Mouse (Mus musculus): ENCODE measurements around the gene Glipr1l1.
A peak's percentile ranks its signal among the peaks of the same experiment; 100 is the strongest.
"Not testable (repeated sequence)": the region's sequence is repeated elsewhere in the genome, so short reads cannot be mapped to it uniquely, and the experiment has no call there.

The Glipr1l1 gene

DNA sequence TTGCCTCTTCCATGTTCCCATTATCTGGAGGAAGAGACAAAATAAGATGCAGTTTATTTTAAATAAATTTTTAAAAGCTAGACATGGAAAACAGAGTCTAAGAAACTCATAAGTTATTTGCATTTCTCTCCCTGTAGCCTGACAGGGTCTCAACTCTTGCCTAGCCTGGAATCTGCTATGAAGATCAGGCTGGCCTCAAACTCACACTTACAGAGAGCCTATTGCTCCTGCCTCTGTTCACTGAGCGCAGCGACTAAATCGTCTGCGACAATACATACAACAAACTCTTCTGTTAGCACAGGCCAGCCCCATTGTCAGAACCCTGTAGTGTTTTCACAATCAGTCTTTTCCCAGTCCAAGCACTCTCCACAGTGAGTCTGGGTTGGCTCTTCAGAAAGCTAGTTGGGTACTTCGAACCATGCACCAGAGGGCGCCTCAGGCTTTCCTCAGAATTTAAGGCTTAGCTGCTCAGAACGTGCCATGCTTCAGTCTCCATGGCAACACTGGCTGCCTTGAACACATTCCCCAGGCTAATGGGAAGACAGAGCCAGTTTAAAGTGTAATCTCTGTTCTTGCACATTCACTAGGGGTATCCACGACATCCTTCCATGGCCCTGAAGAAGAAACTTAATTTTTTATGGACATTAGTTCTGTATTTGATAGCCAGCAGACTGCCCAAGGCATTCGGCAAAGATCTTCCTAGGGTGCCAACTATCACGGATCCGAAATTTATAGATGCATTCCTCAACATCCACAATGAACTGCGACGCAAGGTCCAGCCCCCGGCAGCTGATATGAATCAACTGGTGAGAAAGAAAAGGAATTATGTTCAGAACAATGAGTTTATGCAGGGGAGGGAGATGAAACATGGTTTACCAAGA lies at the start of gene Glipr1l1:
TSS of gene Glipr1l1 (plus strand) at position 488 of the 881 bp plus-strand sequence.
- peak; percentile 100 for ATAC-seq (ENCODE audit: low TSS enrichment)

DNA sequence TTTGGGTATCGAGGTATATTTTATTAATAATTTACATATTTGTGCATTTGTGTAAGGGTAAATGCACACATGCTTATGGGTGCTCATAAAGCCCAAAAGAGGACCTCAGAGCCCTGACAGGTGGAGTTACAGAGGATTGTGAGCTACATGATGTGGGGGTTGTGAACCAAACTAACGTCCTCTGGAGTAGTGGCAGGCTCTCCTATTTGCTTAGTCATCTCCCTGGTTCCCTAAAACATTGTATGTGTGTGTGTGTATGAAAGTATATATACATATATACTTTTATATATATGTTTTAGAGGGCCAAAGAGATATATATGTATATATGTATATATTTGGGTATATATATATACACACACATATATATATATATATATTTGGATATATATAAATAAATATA lies 36.4 kb upstream of the Glipr1l1 start:
- no peak for ATAC-seq (ENCODE audit: low TSS enrichment)

DNA sequence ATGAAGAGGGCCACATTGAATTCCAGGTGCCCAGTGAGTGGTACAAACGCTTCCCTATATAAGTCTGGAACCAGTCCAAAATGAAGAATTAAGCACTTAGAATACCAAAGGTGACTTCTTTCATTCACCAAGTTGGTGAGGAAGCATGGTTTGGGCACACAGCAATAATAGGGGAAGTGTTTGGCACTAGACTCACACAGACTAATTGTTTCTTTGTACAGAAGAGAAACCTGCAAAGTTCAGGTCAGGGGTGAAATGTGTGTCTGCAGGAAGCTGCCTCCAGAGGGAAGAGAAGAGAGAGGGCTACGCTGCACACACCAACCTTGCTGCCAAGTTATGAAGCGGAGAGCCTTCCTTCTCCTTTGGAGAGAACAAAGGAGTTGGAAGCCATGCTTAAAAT lies 31.3 kb upstream of the Glipr1l1 start:
- ATAC-seq (ENCODE audit: low TSS enrichment), result not testable (repeated sequence)

DNA sequence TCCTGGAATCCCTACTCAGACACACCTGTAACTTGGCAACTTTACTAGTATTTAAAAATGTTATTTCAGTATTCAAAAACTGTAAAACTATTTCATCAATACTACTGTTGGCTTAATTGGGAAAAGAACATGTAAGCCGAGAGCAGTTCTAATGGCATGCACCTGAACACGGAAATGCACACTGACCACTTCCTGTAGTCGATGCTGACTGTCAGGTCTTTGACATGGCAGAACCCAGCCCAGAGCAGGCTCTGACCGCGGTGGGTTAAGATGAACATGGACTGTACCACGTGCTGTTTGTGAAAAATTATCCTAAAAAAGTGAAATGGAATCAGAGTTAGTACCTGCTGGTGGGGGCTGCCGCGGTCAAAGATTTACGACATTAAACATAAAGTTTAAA lies 16.5 kb upstream of the Glipr1l1 start:
- not testable (repeated sequence) for ATAC-seq (ENCODE audit: low TSS enrichment)

DNA sequence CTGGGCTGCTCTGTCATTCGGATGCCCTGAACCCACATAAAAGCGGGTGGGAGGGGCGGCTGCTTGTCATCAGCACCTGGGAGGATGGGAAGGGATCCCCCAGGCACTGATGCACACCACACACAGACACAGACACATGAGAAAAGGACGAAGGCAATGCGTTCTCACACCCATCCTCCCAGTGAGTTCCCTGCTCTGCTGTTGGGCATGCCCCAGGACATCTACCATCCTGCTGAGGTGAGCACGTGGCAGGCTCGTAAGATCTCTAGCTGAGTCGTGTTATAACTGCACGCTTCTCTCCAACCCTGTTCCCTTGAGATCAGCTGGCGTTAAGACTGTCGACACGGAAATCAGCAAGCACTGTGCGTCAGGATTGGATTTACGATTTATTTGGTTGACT lies 15.7 kb upstream of the Glipr1l1 start:
- ATAC-seq (ENCODE audit: low TSS enrichment), result not testable (repeated sequence)

DNA sequence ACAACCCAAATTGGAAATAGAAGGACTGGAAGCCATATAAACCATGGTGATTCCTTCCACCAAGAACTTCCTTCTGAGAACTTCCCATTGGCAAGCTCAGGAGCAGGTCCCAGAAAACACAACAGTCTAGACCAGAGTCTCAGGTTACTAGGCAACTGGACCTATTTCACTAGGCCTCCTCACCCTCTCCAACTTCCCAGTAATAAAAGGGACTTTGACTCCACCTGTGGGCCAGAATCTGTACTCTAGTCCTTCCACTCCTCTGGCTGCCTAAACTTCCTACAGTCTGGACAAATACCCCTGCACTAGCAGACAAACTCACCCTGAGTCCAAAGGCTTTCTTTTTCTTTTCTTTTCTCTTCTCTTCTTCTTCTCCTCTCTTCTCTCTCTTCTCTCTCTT lies 8.8 kb upstream of the Glipr1l1 start:
- ATAC-seq (ENCODE audit: low TSS enrichment), result no peak

DNA sequence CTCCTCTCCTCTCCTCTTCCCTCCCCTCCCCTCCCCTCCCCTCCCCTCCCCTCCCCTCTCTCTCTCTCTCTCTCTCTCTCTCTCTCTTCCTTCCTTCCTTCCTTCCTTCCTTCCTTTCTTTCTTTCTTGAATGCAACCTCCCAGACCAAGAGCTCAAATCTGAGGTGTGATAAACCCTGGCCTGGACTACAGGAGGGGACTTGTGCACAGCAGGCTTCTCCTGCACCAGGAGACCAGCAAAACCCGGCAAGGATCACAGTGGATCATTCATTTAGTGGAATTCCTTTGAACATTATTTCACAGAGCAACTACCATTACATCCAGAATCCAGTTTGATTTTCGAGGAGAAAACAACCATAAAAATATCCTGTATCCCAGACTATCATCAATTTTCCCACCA lies 8.0 kb upstream of the Glipr1l1 start:
- peak; percentile 55; the same call in 1 of the 2 replicates for ATAC-seq (ENCODE audit: low TSS enrichment)

DNA sequence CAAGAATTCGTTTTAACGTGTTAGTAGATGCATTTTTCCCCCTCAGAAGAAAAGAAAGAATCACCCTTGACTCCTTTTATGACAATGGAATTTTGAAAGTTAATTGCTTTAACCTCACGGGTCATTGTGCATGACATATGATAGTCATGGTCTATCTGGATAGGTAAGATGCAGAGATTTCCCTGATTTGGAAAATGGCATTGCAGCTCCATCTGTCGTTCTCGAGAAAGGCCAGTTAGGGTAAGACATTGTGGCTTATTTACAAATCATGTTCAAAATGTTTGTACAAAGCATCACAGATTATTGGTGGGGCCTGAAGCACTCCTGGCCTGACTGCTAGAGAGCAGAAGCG lies 570 bp downstream of the Glipr1l1 start:
- ATAC-seq (ENCODE audit: low TSS enrichment), result not testable (repeated sequence)

DNA sequence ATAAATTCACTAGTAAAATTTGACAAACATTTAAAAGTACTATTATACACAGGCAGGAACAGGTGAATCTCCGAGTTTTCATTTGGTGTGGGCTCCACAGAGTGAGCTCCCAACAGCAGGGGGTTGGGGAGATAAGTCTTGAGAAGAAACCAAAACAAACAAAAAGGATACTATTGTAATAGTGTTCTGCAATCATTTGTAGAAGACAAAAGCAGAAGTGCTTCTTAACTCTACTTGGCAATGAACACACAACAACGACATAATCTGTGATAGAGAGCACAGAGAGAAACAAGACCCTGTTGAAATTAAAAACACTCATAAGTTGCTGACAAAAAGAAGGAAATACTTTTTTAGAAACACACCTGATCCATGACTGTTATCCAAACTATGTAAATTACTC lies 20.1 kb downstream of the Glipr1l1 start:
- ATAC-seq (ENCODE audit: low TSS enrichment), result no peak

DNA sequence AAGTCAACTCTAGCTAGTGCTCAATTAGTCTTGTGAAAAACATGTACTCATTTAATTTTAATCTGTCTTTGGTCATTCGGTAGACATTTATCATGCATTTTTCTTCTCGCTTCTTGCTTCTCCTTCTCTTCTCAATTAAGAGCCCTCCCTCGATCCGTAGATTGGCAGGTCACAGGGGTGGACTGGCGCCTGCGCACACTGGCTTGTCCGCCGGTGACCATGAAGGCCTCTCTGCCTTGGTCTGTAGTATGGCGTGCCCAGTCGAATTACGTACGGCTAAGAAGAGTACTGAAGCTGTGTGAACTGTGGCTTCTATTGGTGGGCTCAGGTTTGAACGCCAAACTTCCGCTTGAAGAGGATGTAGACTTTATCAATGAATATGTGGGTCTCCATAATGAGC lies 23.2 kb downstream of the Glipr1l1 start, which contains the start of gene Glipr1l2:
TSS of gene Glipr1l2 (plus strand) at position 198 of the 400 bp plus-strand sequence.
- ATAC-seq (ENCODE audit: low TSS enrichment), result no peak

DNA sequence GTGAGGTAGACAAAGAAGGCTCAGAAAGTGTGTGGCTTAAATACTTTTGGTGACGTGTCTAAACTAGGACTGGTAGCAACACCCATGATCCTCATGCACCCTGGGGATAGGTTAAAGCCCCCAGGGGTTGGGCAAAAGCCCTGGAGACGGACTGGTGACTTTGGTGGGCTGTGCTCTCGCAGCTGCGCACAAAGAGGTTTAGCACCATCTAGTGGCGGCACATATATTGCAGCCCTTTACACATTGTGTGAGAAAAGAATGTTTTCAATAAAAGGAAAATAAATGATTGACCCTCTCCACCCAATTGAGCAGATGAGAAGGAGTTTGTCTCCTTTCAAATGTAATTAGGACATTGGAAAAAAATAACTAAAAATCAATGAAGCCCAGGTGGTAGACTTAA lies 45.8 kb downstream of the Glipr1l1 start:
- not testable (repeated sequence) for ATAC-seq (ENCODE audit: low TSS enrichment)

DNA sequence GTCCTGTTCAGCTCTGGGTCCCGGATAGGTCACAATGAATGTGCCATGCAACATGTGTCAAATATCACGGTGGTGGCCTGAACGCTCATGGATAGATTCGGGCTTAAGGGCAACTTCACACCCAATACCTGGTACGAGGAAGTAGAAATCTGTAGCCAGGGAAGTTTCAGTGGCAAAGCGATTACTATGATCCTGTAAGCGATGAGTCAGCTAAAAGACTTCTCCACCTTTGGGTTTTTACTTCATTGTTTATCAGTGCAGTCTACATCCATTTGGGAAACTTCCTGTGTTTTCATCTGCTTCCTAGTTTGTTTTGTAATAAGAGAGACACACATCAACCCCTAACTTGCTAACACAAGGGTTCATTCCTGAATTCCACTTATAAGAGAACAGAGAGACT lies 50.4 kb downstream of the Glipr1l1 start:
- no peak for ATAC-seq (ENCODE audit: low TSS enrichment)

DNA sequence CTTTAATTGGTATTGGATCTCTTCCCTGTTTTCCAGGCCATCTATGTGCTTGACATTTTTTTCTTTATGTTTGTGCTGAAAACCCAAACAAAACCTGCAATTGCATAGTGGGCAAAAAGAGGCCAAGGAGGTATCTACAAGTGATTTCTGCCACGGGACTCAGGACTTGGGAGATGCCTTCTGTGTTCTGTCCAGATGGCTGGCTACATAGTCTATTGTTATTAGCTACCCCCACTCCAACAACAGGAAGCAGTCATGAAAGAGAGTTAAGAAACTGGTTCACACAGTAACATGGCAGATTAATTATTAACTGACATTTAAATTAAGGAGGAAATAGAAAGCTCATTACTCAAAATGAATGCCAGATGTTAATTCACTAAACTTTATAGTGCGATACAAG lies 65.1 kb downstream of the Glipr1l1 start:
- ATAC-seq (ENCODE audit: low TSS enrichment), result not testable (repeated sequence)

DNA sequence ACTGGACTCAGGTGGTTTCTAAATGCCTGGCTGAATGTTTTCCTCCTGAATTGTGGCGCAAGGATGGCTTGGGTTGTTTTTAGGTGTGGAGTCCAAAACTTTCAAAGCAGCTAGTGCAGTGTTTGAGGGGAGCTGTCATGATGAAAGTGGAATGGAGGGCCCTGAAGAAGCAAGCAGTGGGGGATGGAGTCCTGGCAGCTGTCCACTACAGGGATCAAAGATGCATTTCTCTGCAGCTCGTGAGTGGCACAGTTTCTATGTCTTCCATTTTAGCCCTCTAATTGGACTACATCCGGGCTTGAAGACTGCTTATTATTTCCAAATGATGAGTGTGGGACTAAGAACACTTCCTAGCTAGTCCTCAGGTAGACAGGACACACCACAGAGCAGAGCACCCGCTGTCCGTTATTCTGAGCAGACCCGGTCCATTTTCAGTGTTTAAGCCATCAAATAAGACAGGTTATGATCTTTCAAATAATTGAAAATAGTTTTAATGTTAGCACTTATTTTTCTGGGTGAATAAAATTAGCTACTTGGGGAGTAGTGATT lies 67.8 kb downstream of the Glipr1l1 start:
- not testable (repeated sequence) for ATAC-seq (ENCODE audit: low TSS enrichment)
